Mouse (Mus musculus): Measurements from ENCODE around the gene Ccp110.

GRCm38 (mm10) chr7:118744766-118745165, 32.4 kb downstream of the Ccp110 start:
- TF ChIP-seq CTCF (IDR thresholded peaks at IDR 0.05; ENCODE audit: borderline replicate concordance, insufficient read depth, low read depth, low read length) (no peak), POLR2A (IDR thresholded peaks at IDR 0.05; ENCODE audit: borderline replicate concordance, insufficient read depth, low read length) (no peak)

All from cerebellum, adult 2 months (tissue).